Mouse (Mus musculus) lung, embryonic 14.5 days (tissue): ENCODE measurements around the gene Olfr71. TPM values are rescaled to one million over a fixed set of nuclear protein-coding genes. Genes with fewer than 3 reads are reported as not detected.

Experiments
- ATAC-seq: fragments of 200-750 bp; cut with Nextera tagmentation; 2 replicates; pipeline ENCODE4 v1.8.0; 2017; ENCODE audit warnings: mild to moderate bottlenecking, moderate TSS enrichment, moderate library complexity; ENCODE audit not compliant: insufficient read depth
- DNase-seq: peaks from one replicate; pipeline ENCODE4 v3.0.0-alpha.2; 2015
- H3K27ac ChIP-seq: fragments of 300-500 bp; sonication (generic); 2 replicates; pipeline ENCODE4 v1.5.1; 2014; ENCODE audit warnings: low read depth, mild to moderate bottlenecking, moderate library complexity
- H3K27me3 ChIP-seq: fragments of 300-500 bp; sonication (generic); 2 replicates; pipeline ENCODE4 v1.6.1; 2014; ENCODE audit warnings: low read length, control low read depth; ENCODE audit not compliant: insufficient read depth
- H3K36me3 ChIP-seq: fragments of 300-500 bp; sonication (generic); 2 replicates; pipeline ENCODE4 v1.6.1; 2014; ENCODE audit warnings: control low read depth; ENCODE audit not compliant: insufficient read depth
- H3K4me1 ChIP-seq: fragments of 300-500 bp; sonication (generic); 2 replicates; pipeline ENCODE4 v1.6.1; 2014; ENCODE audit warnings: antibody characterized with exemption, control low read depth; ENCODE audit not compliant: insufficient read depth
- H3K4me2 ChIP-seq: fragments of 300-500 bp; sonication (generic); 2 replicates; pipeline ENCODE4 v1.6.1; 2014; ENCODE audit warnings: mild to moderate bottlenecking
- H3K4me3 ChIP-seq: fragments of 300-500 bp; sonication (generic); 2 replicates; pipeline ENCODE4 v1.5.1; 2014; ENCODE audit warnings: low read depth, low read length
- H3K9ac ChIP-seq: fragments of 300-500 bp; sonication (generic); 2 replicates; pipeline ENCODE4 v1.6.1; 2014
- H3K9me3 ChIP-seq: fragments of 300-500 bp; sonication (generic); 2 replicates; pipeline ENCODE4 v1.6.1; 2016; ENCODE audit warnings: low read depth, low read length, control low read depth
- CTCF ChIP-seq: IDR thresholded peaks from 2 replicates; pipeline ENCODE4 v1.5.1; 2016; ENCODE audit warnings: antibody characterized with exemption, low read depth
- WGBS: fragments of 180-500 bp; shearing (Covaris S2); extraction: QIAGEN DNeasy Blood & Tissue Kit; methylation state at CpG from one replicate; pipeline ENCODE4 v1.1.7; 2014; 5-methylcytosine and 5-hydroxymethylcytosine counted together
- polyA plus RNA-seq: library from polyadenylated mRNA; unstranded; fragments of >200 nt; fragmentation: Nextera tagmentation; extraction: Ambion mirVana; gene quantifications from 2 replicates; pipeline ENCODE4 v1.2.1, GENCODE M21; 2014

Olfr71 gene
- polyA plus RNA-seq, 1 experiment from 2014 or later: not detected

GRCm38 (mm10) chr4:43737144-43737543, 27.1 kb upstream of the Olfr71 start:
- no peak for ATAC-seq
- H3K9ac ChIP-seq: no peak overlapping the region

GRCm38 (mm10) chr4:43733186-43733585, 23.1 kb upstream of the Olfr71 start:
- Histone ChIP-seq H3K9me3 (no peaks in the 10 kb centered on the region), H3K4me1 (peaks cover 23% of the 10 kb centered on the region), H3K27me3 (no peaks in the 10 kb centered on the region), H3K4me3 (no peak overlapping the region), H3K9ac (no peak overlapping the region), H3K4me2 (no peak overlapping the region), H3K36me3 (no peaks in the 10 kb centered on the region), H3K27ac (no peak overlapping the region)
- ATAC-seq (no peak), DNase-seq (no peak)
- no peak for TF ChIP-seq CTCF
- WGBS: 79% methylated on average over 5 of the region's 5 CpGs

More at GRCm38 (mm10) chr4:43737144-43737543, 27.1 kb upstream of the Olfr71 start:
- H3K4me2 ChIP-seq: no peak overlapping the region
- WGBS: 57% methylated on average over 6 of the region's 6 CpGs
- no peaks in the 10 kb centered on the region for H3K27me3 ChIP-seq
- no peak overlapping the region for H3K27ac ChIP-seq
- TF ChIP-seq CTCF: no peak
- H3K4me1 ChIP-seq: no peaks in the 10 kb centered on the region
- H3K9me3 ChIP-seq: no peaks in the 10 kb centered on the region
- no peaks in the 10 kb centered on the region for H3K36me3 ChIP-seq
- no peak for DNase-seq
- no peak overlapping the region for H3K4me3 ChIP-seq

- Histone ChIP-seq H3K9ac (no peak overlapping the region), H3K27me3 (no peaks in the 10 kb centered on the region), H3K4me1 (peaks cover 25% of the 10 kb centered on the region), H3K36me3 (no peaks in the 10 kb centered on the region), H3K4me2 (no peak overlapping the region), H3K4me3 (no peak overlapping the region), H3K9me3 (no peaks in the 10 kb centered on the region), H3K27ac (no peak overlapping the region)
- 7% methylated on average over 1 of the region's 1 CpGs for WGBS
- no peak for TF ChIP-seq CTCF
- DNase-seq: no peak
- no peak for ATAC-seq
Measured at GRCm38 (mm10) chr4:43732171-43732570, 22.1 kb upstream of the Olfr71 start.

GRCm38 (mm10) chr4:43730750-43731297, 20.8 kb upstream of the Olfr71 start:
- H3K27me3 ChIP-seq: no peaks in the 10 kb centered on the region
- no peak overlapping the region for H3K27ac ChIP-seq
- H3K4me2 ChIP-seq: 0 out of 2 replicates have a peak overlapping the region, but pooled peaks have one; percentile 5
- no peaks in the 10 kb centered on the region for H3K9me3 ChIP-seq
- peak; percentile 24 for DNase-seq
- no peak overlapping the region for H3K4me3 ChIP-seq
- no peak overlapping the region for H3K9ac ChIP-seq
- peak; percentile 44 for TF ChIP-seq CTCF
- no peaks in the 10 kb centered on the region for H3K36me3 ChIP-seq
- 54% methylated on average over 21 of the region's 21 CpGs for WGBS
- H3K4me1 ChIP-seq: peaks cover 25% of the 10 kb centered on the region
- no peak for ATAC-seq

GRCm38 (mm10) chr4:43729794-43730550, 19.9 kb upstream of the Olfr71 start, which contains the start of gene Spaar:
TSS of gene Spaar (plus strand) at chr4:43730034.
- Histone ChIP-seq H3K9ac (no peak within 1 kb of the TSS), H3K27me3 (no peaks in the 10 kb centered on the region), H3K9me3 (no peaks in the 10 kb centered on the region), H3K4me3 (no peak within 1 kb of the TSS), H3K4me2 (0 out of 2 replicates have a peak within 1 kb of the TSS, but pooled peaks have one; percentile 5), H3K36me3 (no peaks in the 10 kb centered on the region), H3K27ac (peak within 1 kb of the TSS; percentile 54), H3K4me1 (peaks cover 25% of the 10 kb centered on the region)
- 0 out of 2 replicates have a peak, but pooled peaks have one; percentile 9 for ATAC-seq
- 43% methylated on average over 14 of the region's 14 CpGs for WGBS
- DNase-seq: peak; percentile 13
- no peak for TF ChIP-seq CTCF

GRCm38 (mm10) chr4:43729126-43729525, 19.1 kb upstream of the Olfr71 start:
- Histone ChIP-seq H3K36me3 (no peaks in the 10 kb centered on the region), H3K27me3 (no peaks in the 10 kb centered on the region), H3K4me1 (peaks cover 25% of the 10 kb centered on the region), H3K27ac (peak overlapping the region; percentile 54), H3K4me3 (no peak overlapping the region), H3K9me3 (no peaks in the 10 kb centered on the region), H3K4me2 (no peak overlapping the region), H3K9ac (no peak overlapping the region)
- WGBS: 59% methylated on average over 3 of the region's 3 CpGs
- ATAC-seq (no peak), DNase-seq (no peak)
- no peak for TF ChIP-seq CTCF

GRCm38 (mm10) chr4:43728576-43728954, 18.5 kb upstream of the Olfr71 start:
- Histone ChIP-seq H3K27ac (peak overlapping the region; percentile 54), H3K4me2 (no peak overlapping the region), H3K4me3 (no peak overlapping the region), H3K9me3 (no peaks in the 10 kb centered on the region), H3K9ac (peak overlapping the region; percentile 13; the same call in 1 of the 2 replicates), H3K27me3 (no peaks in the 10 kb centered on the region), H3K4me1 (peaks cover 25% of the 10 kb centered on the region), H3K36me3 (no peaks in the 10 kb centered on the region)
- DNase-seq (peak; percentile 56), ATAC-seq (peak; percentile 57; the same call in 1 of the 2 replicates)
- no peak for TF ChIP-seq CTCF
- WGBS: 21% methylated on average over 5 of the region's 5 CpGs
